Mouse (Mus musculus): Measurements from ENCODE around the gene Tubgcp6. TPM values are rescaled to one million over a fixed set of nuclear protein-coding genes. Genes with fewer than 3 reads are reported as not detected.

The Tubgcp6 gene
- polyA plus RNA-seq, 1 experiment from 2014 or later, result 14.7 TPM

GRCm38 (mm10) chr15:89157954-89158353, 35.0 kb upstream of the Tubgcp6 start:
- peaks cover 7% of the 10 kb centered on the region; the same call in 1 of the 2 replicates for H3K4me1 ChIP-seq (ENCODE audit: insufficient read depth, low read length)
- no peak overlapping the region for H3K9ac ChIP-seq (replicated peaks; ENCODE audit: low read length)
- WGBS, result 63% methylated on average over 7 of the region's 7 CpGs
- H3K27ac ChIP-seq (ENCODE audit: low read length), result no peak overlapping the region
- no peaks in the 10 kb centered on the region for H3K27me3 ChIP-seq (ENCODE audit: insufficient read depth, low read length)
- no peak overlapping the region for H3K4me3 ChIP-seq (ENCODE audit: low read length)
- no peaks in the 10 kb centered on the region for H3K9me3 ChIP-seq (ENCODE audit: low read length)
- no peak overlapping the region for H3K4me2 ChIP-seq (replicated peaks; ENCODE audit: low read depth, low read length)
- peaks cover 91% of the 10 kb centered on the region for H3K36me3 ChIP-seq (ENCODE audit: insufficient read depth, low read length)
- ATAC-seq (ENCODE audit: low FRiP score, low TSS enrichment), result 0 out of 2 replicates have a peak, but pooled peaks have one; percentile 20

DNA sequence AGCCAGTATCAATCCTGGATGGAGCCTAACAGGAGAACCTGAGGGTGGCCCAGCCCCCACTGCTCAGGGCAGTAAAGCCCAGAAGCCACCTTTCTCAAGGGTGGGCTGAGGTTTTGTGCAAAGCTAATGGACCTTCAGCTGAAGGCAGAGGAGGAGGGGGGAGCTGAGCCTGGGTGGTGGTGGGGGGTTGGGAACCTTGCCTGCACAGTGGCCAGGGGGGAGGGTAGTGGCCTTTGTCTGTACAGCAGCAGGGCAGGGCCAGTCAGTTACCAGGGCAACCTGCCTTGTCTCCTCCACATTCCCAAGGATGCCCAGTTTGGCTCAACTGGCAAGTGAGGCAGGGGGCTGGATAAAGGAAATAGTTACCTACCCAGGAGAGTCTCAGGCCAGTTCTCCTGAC, 29.4 kb upstream of the Tubgcp6 start:
- H3K4me3 ChIP-seq (ENCODE audit: low read length), result no peak overlapping the region
- H3K27ac ChIP-seq (ENCODE audit: low read length), result no peak overlapping the region
- H3K9ac ChIP-seq (replicated peaks; ENCODE audit: low read length), result no peak overlapping the region
- peaks cover 4% of the 10 kb centered on the region; the same call in 1 of the 2 replicates for H3K27me3 ChIP-seq (ENCODE audit: insufficient read depth, low read length)
- no peaks in the 10 kb centered on the region for H3K9me3 ChIP-seq (ENCODE audit: low read length)
- H3K36me3 ChIP-seq (ENCODE audit: insufficient read depth, low read length), result peaks cover 36% of the 10 kb centered on the region
- no peak for ATAC-seq (ENCODE audit: low FRiP score, low TSS enrichment)
- H3K4me1 ChIP-seq (ENCODE audit: insufficient read depth, low read length), result peaks cover 24% of the 10 kb centered on the region
- H3K4me2 ChIP-seq (replicated peaks; ENCODE audit: low read depth, low read length), result no peak overlapping the region

DNA sequence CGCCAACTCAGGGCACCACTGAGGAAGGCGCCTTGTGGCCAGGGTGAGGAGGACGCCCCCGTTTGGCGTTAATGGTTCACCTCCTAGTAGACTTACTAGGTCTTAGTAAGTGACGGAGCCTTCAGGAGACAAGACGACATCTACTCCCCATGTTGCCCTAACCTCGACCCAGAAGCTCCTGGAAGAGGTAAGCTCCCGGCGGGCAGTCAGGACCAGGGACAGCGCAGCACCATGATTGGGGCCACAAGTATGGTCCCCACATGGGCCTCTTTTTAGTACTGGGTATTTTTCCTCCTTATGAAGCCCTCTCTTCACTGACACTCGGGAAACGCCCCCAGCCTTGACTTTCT, 27.1 kb upstream of the Tubgcp6 start:
- 2% methylated on average over 13 of the region's 13 CpGs for WGBS
- Histone ChIP-seq H3K27me3 (ENCODE audit: insufficient read depth, low read length) (peaks cover 4% of the 10 kb centered on the region; the same call in 1 of the 2 replicates), H3K9me3 (ENCODE audit: low read length) (no peaks in the 10 kb centered on the region), H3K4me3 (ENCODE audit: low read length) (peak overlapping the region; percentile 69), H3K27ac (ENCODE audit: low read length) (no peak overlapping the region), H3K9ac (replicated peaks; ENCODE audit: low read length) (peak overlapping the region; percentile 74; the same call in 1 of the 2 replicates), H3K4me1 (ENCODE audit: insufficient read depth, low read length) (peaks cover 36% of the 10 kb centered on the region), H3K4me2 (replicated peaks; ENCODE audit: low read depth, low read length) (peak overlapping the region; percentile 93), H3K36me3 (ENCODE audit: insufficient read depth, low read length) (peaks cover 13% of the 10 kb centered on the region)
- ATAC-seq (ENCODE audit: low FRiP score, low TSS enrichment), result no peak

- WGBS, result under 1% methylated on average over 52 of the region's 61 CpGs
- H3K9me3 ChIP-seq (ENCODE audit: low read length), result no peaks in the 10 kb centered on the region
- peak within 1 kb of the TSS; percentile 37; the same call in 1 of the 2 replicates for H3K27ac ChIP-seq (ENCODE audit: low read length)
- peaks cover 36% of the 10 kb centered on the region for H3K4me1 ChIP-seq (ENCODE audit: insufficient read depth, low read length)
- H3K9ac ChIP-seq (replicated peaks; ENCODE audit: low read length), result peak within 1 kb of the TSS; percentile 74
- H3K4me3 ChIP-seq (ENCODE audit: low read length), result peak within 1 kb of the TSS; percentile 69
- H3K36me3 ChIP-seq (ENCODE audit: insufficient read depth, low read length), result peaks cover 8% of the 10 kb centered on the region; the same call in 1 of the 2 replicates
- H3K4me2 ChIP-seq (replicated peaks; ENCODE audit: low read depth, low read length), result peak within 1 kb of the TSS; percentile 93
- peaks cover 4% of the 10 kb centered on the region; the same call in 1 of the 2 replicates for H3K27me3 ChIP-seq (ENCODE audit: insufficient read depth, low read length)
- peak; percentile 52 for ATAC-seq (ENCODE audit: low FRiP score, low TSS enrichment)
Observed at GRCm38 (mm10) chr15:89149271-89150040, 26.5 kb upstream of the Tubgcp6 start, which contains the start of gene Mapk11. TSS of gene Mapk11 (minus strand) at chr15:89149628.

- H3K27ac ChIP-seq (ENCODE audit: low read length), result peak overlapping the region; percentile 37; the same call in 1 of the 2 replicates
- 6% methylated on average over 25 of the region's 25 CpGs for WGBS
- H3K27me3 ChIP-seq (ENCODE audit: insufficient read depth, low read length), result peaks cover 4% of the 10 kb centered on the region; the same call in 1 of the 2 replicates
Observed at GRCm38 (mm10) chr15:89148496-89149270, 25.8 kb upstream of the Tubgcp6 start.

GRCm38 (mm10) chr15:89147895-89148294, 25.0 kb upstream of the Tubgcp6 start:
- Histone ChIP-seq H3K36me3 (ENCODE audit: insufficient read depth, low read length) (no peaks in the 10 kb centered on the region), H3K4me3 (ENCODE audit: low read length) (no peak overlapping the region), H3K4me2 (replicated peaks; ENCODE audit: low read depth, low read length) (peak overlapping the region; percentile 93), H3K9ac (replicated peaks; ENCODE audit: low read length) (no peak overlapping the region), H3K9me3 (ENCODE audit: low read length) (no peaks in the 10 kb centered on the region), H3K27ac (ENCODE audit: low read length) (no peak overlapping the region), H3K4me1 (ENCODE audit: insufficient read depth, low read length) (peaks cover 36% of the 10 kb centered on the region), H3K27me3 (ENCODE audit: insufficient read depth, low read length) (peaks cover 4% of the 10 kb centered on the region; the same call in 1 of the 2 replicates)
- 47% methylated on average over 4 of the region's 4 CpGs for WGBS
- no peak; the same call in 1 of the 2 replicates for ATAC-seq (ENCODE audit: low FRiP score, low TSS enrichment)

More at GRCm38 (mm10) chr15:89148496-89149270, 25.8 kb upstream of the Tubgcp6 start:
- no peak; the same call in 1 of the 2 replicates for ATAC-seq (ENCODE audit: low FRiP score, low TSS enrichment)
- Histone ChIP-seq H3K9me3 (ENCODE audit: low read length) (no peaks in the 10 kb centered on the region), H3K4me3 (ENCODE audit: low read length) (peak overlapping the region; percentile 69), H3K9ac (replicated peaks; ENCODE audit: low read length) (peak overlapping the region; percentile 74), H3K4me2 (replicated peaks; ENCODE audit: low read depth, low read length) (peak overlapping the region; percentile 93), H3K36me3 (ENCODE audit: insufficient read depth, low read length) (0 out of 2 replicates have a peak, but pooled peaks cover under 1% of the 10 kb centered on the region), H3K4me1 (ENCODE audit: insufficient read depth, low read length) (peaks cover 36% of the 10 kb centered on the region)

- Histone ChIP-seq H3K4me1 (ENCODE audit: insufficient read depth, low read length) (peaks cover 36% of the 10 kb centered on the region), H3K9ac (replicated peaks; ENCODE audit: low read length) (no peak overlapping the region), H3K27me3 (ENCODE audit: insufficient read depth, low read length) (peaks cover 4% of the 10 kb centered on the region; the same call in 1 of the 2 replicates), H3K4me3 (ENCODE audit: low read length) (peak overlapping the region; percentile 44), H3K4me2 (replicated peaks; ENCODE audit: low read depth, low read length) (peak overlapping the region; percentile 71), H3K27ac (ENCODE audit: low read length) (no peak overlapping the region), H3K36me3 (ENCODE audit: insufficient read depth, low read length) (no peaks in the 10 kb centered on the region), H3K9me3 (ENCODE audit: low read length) (no peaks in the 10 kb centered on the region)
- WGBS, result 22% methylated on average over 10 of the region's 10 CpGs
- ATAC-seq (ENCODE audit: low FRiP score, low TSS enrichment), result no peak
Observed at GRCm38 (mm10) chr15:89147456-89147855, 24.5 kb upstream of the Tubgcp6 start.

DNA sequence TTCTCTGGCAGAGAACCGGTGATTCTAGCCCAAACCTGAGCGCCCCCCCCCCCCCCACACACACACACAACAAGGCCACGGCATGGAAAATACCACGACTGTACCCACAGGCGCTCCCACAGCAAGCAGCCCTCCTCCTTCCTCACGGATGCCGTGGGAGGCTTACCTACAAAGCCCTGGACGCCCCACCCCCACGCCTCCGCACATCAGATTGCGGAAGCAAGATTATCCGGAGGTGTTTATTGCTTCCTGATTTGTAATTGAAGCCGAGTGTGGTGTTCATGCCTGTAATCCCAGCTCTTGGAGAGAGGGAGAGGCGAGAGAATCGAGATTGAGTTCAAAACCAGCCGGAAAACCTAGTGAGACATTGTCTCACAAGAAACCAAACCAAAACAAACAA, 24.1 kb upstream of the Tubgcp6 start:
- H3K4me1 ChIP-seq (ENCODE audit: insufficient read depth, low read length), result peaks cover 39% of the 10 kb centered on the region
- peak overlapping the region; percentile 71 for H3K4me2 ChIP-seq (replicated peaks; ENCODE audit: low read depth, low read length)
- peak overlapping the region; percentile 57 for H3K9ac ChIP-seq (replicated peaks; ENCODE audit: low read length)
- no peaks in the 10 kb centered on the region for H3K9me3 ChIP-seq (ENCODE audit: low read length)
- peaks cover 4% of the 10 kb centered on the region; the same call in 1 of the 2 replicates for H3K27me3 ChIP-seq (ENCODE audit: insufficient read depth, low read length)
- H3K27ac ChIP-seq (ENCODE audit: low read length), result no peak overlapping the region
- 1% methylated on average over 16 of the region's 16 CpGs for WGBS
- H3K36me3 ChIP-seq (ENCODE audit: insufficient read depth, low read length), result no peaks in the 10 kb centered on the region
- ATAC-seq (ENCODE audit: low FRiP score, low TSS enrichment), result no peak
- peak overlapping the region; percentile 44 for H3K4me3 ChIP-seq (ENCODE audit: low read length)

DNA sequence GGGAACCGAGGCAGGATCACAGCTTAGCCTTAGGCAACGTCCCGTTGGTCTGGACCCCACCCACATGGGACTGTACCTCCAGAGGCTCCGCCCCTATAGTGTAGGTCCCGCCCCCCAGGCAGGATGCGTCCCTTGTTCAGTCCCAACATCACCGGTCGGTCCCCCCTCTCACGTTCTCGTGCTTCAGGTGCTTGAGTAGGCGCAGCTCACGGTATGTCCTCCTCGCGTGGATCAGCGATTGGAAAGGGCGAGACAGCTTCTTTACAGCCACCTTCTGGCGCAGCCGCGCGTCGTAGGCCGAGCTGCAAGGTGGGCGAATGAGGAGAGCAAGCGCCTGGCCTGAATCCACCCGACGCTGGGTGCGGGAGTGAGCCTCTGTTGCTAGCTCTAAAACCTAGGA, 23.6 kb upstream of the Tubgcp6 start:
- peak; percentile 37; the same call in 1 of the 2 replicates for ATAC-seq (ENCODE audit: low FRiP score, low TSS enrichment)

More for the DNA sequence above, 23.6 kb upstream of the Tubgcp6 start:
- peak overlapping the region; percentile 71 for H3K4me2 ChIP-seq (replicated peaks; ENCODE audit: low read depth, low read length)
- peak overlapping the region; percentile 44 for H3K4me3 ChIP-seq (ENCODE audit: low read length)
- no peaks in the 10 kb centered on the region for H3K36me3 ChIP-seq (ENCODE audit: insufficient read depth, low read length)
- no peaks in the 10 kb centered on the region for H3K9me3 ChIP-seq (ENCODE audit: low read length)
- WGBS, result 1% methylated on average over 27 of the region's 27 CpGs
- H3K27ac ChIP-seq (ENCODE audit: low read length), result no peak overlapping the region
- H3K4me1 ChIP-seq (ENCODE audit: insufficient read depth, low read length), result peaks cover 44% of the 10 kb centered on the region
- peak overlapping the region; percentile 57 for H3K9ac ChIP-seq (replicated peaks; ENCODE audit: low read length)
- H3K27me3 ChIP-seq (ENCODE audit: insufficient read depth, low read length), result peaks cover 4% of the 10 kb centered on the region; the same call in 1 of the 2 replicates

Measured in kidney, embryonic 16.5 days (tissue).